Mouse (Mus musculus) adrenal gland, adult 2 months (tissue): ENCODE results near the gene Prrc2b. TPM values are rescaled to one million over a fixed set of nuclear protein-coding genes. Genes with fewer than 3 reads are reported as not detected.

ENCODE experiments used
- DNase-seq: peaks from one replicate; pipeline ENCODE4 v3.0.0; 2021
- polyA plus RNA-seq: library from polyadenylated mRNA; depleted of rRNA; stranded (reverse); fragments of >200 nt; gene quantifications from 2 replicates; pipeline ENCODE4 v1.2.3, GENCODE M21; 2012
- total RNA-seq, 2 experiments: library from RNA; stranded (reverse); gene quantifications; 2 replicates each; pipeline ENCODE4 v1.2.3; 2021

Gene Prrc2b
- total and polyA plus RNA-seq, 3 experiments = 82.7 to 104 (median 93.5) TPM

DNA sequence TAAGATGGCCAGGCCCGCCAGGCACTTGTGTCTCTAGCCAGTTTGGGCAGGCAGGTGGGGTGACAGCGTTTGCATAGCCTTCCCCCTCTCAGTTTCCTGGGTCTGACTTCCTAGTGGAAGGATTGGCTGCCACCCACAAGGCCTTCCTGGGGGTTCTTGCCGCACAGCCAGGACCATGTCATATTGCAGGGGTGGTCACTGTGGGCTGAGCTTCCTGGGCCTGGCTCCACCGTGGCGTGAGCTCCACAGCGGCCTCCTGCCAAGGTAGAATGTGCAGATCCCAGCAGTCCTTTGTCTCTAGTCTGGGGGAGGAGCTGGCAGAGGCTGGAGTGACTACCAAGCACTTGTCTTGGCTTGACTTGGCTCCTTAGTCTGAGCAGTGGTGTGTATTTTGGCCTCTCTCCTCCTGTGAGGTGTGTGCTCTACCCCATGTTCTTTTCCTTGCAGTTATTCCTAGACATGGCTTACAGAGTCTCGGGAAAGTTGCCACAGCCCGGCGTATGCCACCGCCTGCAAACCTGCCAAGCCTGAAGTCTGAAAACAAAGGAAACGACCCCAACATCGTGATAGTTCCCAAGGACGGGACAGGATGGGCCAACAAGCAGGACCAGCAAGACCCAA lies 31.9 kb downstream of the Prrc2b start:
- no peak for DNase-seq

DNA sequence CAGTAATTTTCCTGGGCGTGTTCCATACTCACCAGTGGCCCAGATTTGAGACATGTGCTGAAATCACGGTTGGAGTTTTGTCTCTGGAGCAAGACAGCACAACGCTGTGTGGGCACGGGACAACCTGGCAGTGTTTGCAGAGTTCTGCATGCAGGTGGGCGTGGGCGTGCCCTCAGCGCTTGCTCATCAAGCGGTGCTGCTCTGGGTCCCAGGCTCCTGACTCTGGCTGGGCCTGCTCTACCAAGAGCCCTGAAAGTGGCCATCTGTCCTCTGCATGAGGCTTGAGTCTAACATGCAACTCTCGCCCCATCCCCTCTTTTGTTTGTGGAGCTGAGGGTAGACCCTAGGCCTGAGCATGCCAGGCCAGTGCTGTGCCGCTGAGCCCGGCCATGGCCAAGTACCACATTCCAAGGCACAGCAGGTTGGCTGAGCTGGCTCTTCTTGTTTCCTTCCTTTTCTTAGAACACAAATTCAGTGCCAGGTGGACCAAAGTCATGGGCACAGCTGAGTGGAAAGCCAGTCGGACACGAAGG lies 36.2 kb downstream of the Prrc2b start:
- DNase-seq = no peak

DNA sequence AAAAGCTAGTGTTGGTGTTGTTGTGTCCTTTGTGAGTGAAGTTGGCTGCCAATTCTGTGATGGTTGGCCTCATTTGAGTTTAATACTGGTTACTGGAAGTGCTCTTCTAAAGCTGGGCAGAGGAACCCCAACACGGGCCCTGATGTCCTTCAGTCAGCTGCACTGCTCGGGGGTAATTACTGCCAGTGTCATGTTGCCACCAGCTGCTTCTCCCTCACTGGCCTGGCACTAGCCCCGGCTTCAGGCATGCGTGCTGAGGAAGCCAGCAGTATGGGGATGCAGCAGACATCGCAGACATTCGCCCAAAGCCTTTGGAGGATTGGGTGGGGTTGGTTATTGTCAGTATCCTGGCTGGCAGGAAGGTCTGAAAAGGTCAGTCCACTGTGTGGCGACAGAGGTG lies 36.8 kb downstream of the Prrc2b start:
- no peak for DNase-seq

DNA sequence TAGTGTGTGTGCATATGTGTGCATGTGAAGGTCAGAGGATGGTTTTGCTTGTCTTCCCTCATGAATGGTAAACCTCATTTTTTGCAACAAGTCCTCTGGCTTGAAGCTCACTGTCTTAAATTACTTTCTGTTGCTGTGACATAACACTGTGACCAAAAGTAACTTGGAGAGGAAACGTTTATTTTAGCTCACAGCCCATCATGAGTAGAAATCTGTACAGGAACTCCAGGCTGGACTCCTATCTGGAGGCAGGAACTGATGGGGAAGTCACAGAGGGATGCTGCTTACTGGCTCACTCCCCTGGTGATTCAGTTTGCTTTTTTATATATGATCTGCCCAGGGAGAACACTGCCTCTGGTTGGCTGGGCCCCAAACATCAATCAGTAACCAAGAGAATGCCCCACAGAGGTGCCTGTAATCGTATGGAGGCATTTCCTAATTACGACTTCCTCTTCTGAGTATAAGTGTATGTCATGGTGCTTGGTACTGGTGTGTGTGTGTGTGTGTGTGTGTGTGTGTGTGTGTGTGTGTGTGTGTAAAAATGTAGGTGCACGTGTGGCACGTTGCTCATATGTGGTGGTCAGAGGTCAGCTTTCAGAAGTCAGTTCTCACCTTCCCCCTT lies 38.3 kb downstream of the Prrc2b start:
- no peak for DNase-seq

DNA sequence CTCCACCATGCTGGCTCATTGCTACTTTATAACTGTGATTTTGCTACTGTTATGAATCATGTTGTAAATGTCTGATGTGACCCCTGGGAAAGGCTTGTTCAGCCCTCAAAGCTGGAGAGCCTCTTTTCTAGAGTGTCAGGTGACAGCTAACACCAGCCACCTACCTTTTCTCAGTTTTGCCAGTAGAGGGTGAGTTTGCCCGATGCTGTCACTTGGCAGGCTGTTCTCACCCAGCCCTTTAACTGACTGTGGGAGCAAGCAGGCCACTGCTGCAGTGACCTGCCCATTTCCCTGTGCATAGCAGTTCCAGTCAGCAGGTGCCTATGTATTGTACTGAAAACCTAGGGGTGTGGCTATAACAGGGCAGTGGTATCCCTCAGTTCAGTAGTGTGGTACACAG lies 39.7 kb downstream of the Prrc2b start:
- DNase-seq = no peak

DNA sequence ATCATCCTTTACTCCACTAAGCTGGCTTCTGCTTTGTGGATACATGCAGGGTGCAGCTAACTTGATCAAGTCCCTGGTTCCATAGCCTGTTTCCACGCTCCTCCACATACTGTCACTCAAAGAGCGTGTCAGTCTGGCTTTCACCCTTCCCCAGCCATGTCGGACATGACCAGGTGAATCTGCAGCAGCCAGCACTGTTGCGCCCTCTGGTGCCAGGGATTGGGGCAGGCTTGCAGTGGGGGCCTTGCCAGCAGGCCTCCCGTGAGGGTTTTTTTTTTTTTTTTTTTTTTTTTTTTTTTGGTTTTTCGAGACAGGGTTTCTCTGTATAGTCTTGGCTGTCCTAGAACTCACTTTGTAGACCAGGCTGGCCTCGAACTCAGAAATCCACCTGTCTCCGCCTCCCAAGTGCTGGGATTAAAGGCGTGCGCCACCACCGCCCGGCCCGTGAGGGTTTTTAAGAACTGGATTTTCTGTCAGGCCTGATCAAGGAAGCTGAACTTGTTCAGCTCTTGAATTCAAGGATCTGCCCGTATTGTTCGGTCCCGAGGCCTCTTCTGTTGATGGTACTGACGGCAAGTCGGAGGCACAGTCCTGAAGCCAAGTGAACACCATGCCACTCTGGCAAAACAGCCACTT lies 41.1 kb downstream of the Prrc2b start:
- peak; percentile 69 for DNase-seq

DNA sequence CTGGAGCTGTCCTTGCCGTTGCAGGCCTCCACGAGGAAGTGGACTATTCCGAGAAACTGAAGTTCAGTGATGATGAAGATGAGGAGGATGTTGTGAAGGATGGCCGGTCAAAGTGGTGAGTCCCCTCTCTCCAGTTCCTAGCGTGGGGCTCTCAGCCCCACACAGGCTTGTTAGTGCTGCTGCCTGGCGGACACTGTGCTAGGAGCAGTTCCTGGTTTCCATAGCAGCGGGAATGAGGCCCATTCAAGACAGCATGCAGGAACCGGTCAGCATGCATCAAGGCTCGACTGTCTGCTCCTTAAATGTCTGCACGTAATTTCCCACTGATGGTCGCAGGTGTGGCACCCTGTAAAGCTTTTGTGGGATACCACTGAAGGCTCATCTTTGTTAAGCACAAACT lies 48.1 kb downstream of the Prrc2b start:
- no peak for DNase-seq

DNA sequence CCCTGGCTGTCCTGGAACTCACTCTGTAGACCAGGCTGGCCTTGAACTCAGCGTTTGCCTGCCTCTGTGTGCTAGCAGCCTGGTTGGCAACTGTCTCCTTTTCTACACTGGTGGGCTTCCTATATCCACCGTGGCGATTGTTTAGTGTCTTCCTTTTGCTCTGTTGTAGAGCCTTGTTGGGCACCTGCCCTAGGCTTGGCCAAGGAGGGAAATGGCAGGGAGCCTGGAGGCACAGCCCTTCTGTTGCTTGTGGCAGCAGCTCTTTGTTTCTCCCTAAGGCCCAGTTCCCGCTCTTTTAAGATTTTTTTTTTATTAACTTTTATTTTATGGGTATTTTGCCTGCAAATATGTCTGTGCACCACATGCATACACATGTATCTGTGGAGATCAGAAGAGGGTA lies 49.2 kb downstream of the Prrc2b start:
- DNase-seq = no peak

DNA sequence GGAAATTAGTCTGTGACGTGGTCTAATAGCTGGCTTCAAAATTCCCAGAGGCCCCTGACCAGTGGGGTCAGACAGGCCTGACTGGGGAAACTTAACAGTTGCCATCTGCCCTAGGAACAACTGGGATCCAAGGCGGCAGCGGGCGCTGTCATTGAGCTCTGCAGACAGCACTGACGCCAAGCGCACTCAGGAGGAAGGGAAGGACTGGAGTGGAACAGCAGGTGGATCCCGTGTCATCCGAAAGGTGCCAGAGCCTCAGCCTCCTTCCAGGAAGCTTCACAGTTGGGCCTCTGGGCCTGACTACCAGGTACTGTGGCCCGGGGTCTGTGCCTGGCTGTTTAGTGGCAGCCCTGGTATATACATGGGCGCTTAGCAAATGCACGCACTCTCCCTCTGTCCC lies 49.8 kb downstream of the Prrc2b start:
- no peak for DNase-seq

DNA sequence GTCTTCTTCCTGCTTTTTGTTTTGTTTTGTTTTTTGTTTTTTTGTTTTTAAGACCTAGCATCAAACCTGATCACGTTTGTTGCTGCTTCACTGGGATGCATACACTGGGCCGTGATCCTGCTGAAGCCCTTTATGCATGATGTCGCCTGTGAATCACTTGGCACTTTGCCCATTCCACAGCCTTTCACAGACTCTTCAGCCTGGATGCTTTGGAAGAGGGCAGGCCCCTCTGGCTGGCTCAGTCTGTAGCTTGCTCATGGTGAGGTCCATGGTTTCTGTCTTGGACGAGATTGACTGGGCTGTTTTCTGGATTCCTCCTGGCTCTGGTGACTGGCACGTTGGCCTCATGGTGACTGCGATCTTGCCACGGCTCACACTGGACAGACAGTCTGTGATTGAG lies 50.6 kb downstream of the Prrc2b start:
- peak; percentile 73 for DNase-seq

DNA sequence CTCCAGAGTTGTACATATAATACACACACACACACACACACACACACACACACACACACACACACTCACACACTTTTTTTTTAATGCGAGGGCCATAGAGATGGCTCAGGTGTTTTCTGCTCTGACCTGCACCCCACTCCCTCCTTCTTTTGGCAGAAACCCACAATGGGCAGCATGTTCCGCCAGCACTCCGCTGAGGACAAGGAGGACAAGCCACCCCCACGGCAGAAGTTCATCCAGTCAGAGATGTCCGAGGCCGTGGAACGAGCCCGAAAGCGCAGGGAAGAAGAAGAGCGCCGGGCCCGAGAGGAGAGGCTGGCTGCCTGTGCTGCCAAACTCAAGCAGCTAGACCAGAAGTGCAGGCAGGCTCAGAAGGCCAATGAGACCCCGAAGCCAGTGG lies 53.0 kb downstream of the Prrc2b start:
- DNase-seq = no peak

DNA sequence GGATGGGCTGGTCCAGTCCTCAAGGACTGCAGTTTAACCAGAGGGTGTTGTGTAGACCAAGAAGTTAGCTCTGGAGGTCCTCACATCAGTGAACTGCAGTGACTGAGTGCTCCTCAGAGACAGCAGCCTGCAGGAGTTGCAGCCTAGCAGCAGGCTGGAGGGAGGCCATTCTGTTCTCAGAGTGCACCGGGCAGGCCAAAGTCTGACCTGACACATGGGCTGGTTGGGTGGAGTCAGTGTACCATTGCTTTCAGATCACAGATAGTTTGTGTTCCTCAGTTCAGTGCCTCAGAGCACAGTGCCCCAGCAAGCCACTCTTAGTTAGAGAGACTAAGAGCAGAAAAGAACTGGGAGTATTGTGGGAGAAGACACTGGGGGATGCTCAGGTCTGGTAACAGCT lies 56.8 kb downstream of the Prrc2b start:
- DNase-seq = no peak

DNA sequence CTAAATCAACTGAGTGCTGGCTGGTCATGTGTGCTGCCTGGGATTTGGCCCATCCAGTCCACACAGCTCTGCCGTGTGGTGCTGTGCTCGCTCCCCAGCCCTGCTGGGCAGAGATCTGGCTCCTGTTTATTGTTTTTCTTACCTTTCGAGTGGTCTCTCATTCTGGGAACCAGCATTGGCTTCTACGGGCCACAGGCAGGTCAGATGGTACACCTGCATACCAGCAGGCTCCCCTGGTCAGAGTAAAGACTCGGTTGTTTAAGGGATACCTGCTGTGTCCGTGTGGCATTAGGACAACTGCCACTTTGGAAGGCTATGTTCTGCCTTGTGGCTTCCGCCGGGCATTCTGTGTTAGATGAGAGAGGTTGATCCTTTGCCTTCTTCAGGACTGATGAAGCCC lies 60.8 kb downstream of the Prrc2b start:
- no peak for DNase-seq

DNA sequence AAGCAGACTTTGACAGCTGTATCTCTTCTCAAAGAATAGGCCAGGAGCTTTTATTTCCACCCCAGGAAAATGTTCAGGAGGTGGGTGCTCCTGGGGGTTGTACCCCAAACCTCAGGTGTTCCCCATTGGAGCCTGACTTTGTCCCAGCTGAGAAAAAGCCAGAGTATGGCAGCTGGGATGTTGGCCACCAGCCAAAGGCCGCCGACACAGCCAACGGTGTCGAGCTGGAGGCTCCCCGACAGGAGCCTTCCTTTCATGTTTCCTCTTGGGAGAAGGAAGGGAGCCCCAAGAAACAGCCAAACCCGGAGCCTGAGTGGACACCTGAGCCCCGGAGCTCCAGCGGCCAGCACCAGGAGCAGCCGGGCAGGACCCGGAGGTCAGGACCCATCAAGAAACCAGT lies 62.1 kb downstream of the Prrc2b start:
- DNase-seq = no peak

DNA sequence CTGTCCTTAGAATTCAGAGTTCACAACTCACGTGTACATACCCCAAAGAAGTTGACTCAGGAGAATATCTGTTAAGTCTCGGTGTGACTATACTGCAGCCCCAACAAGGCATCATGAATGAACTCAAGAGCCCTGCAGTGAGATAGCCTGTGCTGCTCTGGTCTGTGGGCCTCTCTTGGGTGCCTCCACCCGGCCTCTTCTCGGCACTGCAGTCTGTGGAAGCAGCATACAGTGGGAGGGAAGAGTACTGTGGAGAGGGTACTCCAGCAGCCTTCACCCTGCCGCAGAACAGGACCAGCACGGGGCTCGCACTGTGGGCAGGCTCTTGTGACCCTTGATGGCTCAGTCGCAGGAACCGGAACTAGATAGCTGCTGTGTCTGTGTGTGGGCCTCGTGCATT lies 64.7 kb downstream of the Prrc2b start:
- DNase-seq = no peak

DNA sequence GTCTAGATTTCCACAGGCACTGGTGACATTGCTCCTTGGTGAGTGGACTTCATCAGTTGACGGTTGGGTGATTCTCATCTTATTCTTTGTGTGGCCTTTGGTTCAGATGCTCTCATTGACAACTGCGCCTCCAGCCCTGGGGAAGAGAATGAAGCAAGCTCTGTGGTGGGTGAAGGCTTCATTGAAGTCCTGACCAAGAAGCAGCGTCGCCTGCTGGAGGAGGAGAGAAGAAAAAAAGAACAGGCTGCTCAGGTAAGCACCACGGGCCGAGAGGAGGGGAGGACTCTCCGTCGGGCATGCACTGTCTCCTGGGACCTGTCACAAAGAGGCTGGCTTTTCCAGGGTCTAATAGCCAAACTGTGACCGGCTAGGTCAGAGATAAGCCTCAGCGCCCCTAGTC lies 65.6 kb downstream of the Prrc2b start:
- no peak for DNase-seq

DNA sequence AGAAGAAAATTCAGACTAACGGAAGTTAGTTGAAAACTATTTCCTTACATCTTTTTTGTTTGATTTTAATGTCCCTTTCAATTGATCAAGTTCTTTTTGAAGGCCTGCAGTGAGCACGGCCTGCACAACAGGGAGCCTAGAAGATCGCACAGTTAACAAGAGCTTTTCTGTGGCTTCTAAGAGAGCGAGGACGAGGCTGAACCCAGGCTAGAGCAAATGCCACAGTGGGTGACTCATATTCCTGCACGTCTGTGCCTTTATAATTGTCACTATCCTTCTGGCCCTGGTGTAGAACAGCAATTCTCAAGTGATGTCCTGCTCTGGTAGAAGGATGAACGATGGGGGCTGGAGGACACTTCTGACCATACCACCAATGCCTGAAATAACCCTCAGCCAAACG lies 66.8 kb downstream of the Prrc2b start:
- DNase-seq = peak; percentile 63

DNA sequence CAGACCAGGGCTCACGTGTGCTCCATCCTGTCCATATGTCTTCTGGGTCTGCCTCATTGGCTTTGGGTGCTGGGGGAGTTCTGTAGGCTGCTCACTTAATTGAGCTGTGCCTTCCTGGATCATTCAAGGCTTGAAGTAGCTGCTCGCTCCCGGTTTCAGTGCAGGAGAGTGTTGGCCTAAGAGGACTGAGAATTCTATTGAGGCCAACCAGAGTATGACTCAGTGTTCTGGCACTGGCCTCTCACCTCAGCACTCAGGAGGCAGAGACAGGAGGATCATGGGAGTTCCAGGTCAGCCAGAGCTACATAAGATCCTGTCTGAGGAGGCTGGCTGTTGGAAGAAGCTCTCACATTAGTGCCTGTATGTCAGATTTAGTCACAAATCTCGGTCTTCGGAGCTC lies 67.2 kb downstream of the Prrc2b start:
- DNase-seq = peak; percentile 63

DNA sequence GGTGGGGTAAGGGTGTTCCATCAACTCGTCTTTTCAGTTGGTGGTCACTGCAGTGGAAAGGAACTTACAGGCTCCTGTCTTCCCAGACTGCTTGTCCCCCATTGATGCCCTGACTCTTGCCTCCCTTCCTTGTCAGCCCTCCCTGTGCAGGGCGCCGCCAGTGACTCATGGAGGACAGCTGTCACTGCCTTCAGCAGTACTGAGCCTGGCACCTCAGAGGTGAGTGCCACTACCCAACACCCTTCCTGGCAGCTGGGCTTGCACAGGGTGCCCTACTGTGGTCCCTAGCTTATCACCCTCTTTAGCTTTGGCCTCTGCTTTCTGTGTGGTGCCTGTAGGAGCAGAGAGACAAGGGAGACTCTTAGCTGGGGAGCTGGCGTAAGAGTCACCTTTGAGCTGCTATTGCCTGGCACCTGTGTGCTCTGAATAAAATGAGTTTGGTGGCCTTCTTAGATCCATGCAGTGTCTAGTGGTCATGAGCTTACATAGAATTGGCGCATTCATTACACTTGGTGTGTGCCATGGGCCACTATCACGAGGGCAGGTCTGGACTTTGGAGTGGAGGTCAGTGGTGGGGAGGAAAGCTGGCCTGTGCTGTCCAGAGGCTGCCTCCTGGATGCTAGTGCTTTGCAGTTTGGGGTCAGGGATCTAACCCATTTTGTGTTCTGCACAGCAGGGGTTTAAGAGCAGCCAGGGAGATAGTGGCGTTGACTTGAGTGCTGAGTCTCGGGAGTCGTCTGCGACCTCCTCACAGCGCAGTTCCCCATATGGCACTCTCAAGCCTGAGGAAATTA lies 67.9 kb downstream of the Prrc2b start:
- DNase-seq = peak; percentile 52

DNA sequence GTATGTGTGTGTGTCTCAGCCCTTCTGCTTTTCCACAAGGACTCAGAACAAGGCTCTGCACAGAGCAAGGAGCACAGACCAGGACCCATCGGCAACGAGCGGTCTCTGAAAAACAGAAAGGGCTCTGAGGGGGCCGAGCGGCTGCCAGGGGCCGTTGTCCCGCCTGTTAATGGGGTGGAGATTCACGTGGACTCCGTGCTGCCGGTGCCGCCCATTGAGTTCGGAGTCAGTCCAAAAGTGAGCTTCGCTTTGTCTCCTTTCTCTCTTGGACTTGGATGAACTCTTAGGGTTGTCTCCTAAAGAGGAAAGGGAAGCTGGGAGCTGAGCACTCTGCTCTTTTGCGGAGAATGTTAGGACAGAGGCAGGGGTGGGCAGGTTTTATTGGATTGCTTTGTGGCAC lies 68.6 kb downstream of the Prrc2b start:
- no peak for DNase-seq

DNA sequence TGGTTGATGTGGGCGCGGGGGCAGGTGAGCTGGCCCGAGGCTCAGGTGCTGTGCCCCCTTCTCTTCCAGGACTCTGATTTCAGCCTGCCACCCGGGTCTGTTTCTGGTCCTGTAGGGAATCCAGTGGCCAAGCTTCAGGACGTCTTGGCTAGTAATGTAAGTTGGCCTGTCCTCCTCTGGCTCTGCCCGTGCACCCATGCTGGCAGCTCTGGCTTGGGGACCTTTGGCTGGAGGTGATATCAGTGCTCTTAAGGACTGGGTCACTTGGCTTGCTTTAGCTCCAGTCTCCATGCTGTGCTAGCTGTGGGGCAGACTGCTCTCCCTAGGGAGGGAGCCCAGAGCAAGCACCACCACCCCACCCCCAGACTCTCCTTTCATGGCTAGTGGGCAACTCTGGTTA lies 69.1 kb downstream of the Prrc2b start:
- no peak for DNase-seq

DNA sequence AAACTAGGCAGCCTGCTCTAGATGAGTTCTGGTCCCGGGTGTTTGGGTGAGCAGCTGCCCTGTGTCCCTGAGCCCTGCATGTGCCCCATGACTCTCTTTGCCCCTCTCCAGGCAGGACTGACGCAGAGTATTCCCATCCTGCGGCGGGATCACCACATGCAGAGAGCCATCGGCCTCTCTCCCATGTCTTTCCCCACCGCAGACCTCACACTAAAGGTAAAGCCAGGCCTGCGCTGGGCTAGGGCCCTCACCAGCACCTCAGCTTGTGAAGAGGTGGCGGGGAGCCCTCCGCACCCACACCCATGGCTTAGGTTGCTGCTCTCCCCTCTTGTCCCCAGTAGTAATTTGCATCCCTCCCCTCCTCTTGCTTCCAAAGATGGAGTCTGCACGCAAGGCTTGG lies 70.1 kb downstream of the Prrc2b start:
- DNase-seq = no peak

DNA sequence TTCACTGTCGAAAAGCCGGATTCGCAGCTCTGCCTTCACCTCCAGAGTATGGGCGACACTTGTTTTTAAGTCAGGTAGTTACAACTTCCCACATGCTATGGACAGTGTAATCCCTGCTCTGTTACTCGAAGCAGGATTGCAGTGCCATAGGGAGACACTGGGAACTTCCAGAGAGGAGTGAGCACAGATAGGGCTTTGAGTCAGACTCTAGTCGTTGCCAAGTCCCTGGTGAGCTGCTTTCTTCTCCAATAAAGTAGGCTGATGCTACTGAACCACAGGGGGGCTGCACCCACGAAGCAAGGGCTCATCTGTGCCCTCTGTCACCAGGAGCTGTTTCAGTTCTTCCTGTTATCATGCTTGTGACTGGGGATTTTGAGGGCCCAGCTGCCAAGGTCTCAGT lies 70.7 kb downstream of the Prrc2b start:
- DNase-seq = no peak
